Mouse (Mus musculus): ENCODE results near the gene Bcl2a1d.
"Not testable (repeated sequence)": the region's sequence is repeated elsewhere in the genome, so short reads cannot be mapped to it uniquely, and the experiment has no call there.

The Bcl2a1d gene

GRCm38 (mm10) chr9:88731728-88732127 lies at the start of gene Bcl2a1d:
Gene Bcl2a1d, minus strand, starts transcription at chr9:88731914.
- DNase-seq: not testable (repeated sequence)

- DNase-seq: not testable (repeated sequence)
These were observed 38.5 kb upstream of the Bcl2a1d start for GRCm38 (mm10) chr9:88770239-88770638.

- not testable (repeated sequence) for DNase-seq
These were observed 37.8 kb upstream of the Bcl2a1d start for GRCm38 (mm10) chr9:88769470-88769869.

GRCm38 (mm10) chr9:88746687-88747086 lies 15.0 kb upstream of the Bcl2a1d start:
- DNase-seq: peak; percentile 31 to 44

- not testable (repeated sequence) for DNase-seq
These were observed 14.3 kb upstream of the Bcl2a1d start for GRCm38 (mm10) chr9:88746046-88746445.

- not testable (repeated sequence) for DNase-seq
These were observed 3.6 kb upstream of the Bcl2a1d start for GRCm38 (mm10) chr9:88735289-88735688.

GRCm38 (mm10) chr9:88733182-88733581 lies 1.5 kb upstream of the Bcl2a1d start:
- DNase-seq: not testable (repeated sequence)

GRCm38 (mm10) chr9:88732334-88732733 lies 620 bp upstream of the Bcl2a1d start:
- not testable (repeated sequence) for DNase-seq

- not testable (repeated sequence) for DNase-seq
These were observed 3.4 kb downstream of the Bcl2a1d start for GRCm38 (mm10) chr9:88728311-88728710.

GRCm38 (mm10) chr9:88721628-88722027 lies 10.1 kb downstream of the Bcl2a1d start:
- DNase-seq: not testable (repeated sequence)

- DNase-seq: peak; percentile 14 to 65
These were observed 11.7 kb downstream of the Bcl2a1d start, which contains the start of gene Mthfsl for GRCm38 (mm10) chr9:88719989-88720537. Gene Mthfsl, minus strand, starts transcription at chr9:88720296.

GRCm38 (mm10) chr9:88719073-88719921 lies 12.4 kb downstream of the Bcl2a1d start:
- DNase-seq: peak; percentile 36 to 46

- DNase-seq: peak; percentile 3 to 35
These were observed 13.1 kb downstream of the Bcl2a1d start for GRCm38 (mm10) chr9:88718593-88718992.

- DNase-seq: peak; percentile 62 to 64
These were observed 13.6 kb downstream of the Bcl2a1d start for GRCm38 (mm10) chr9:88718140-88718539.

GRCm38 (mm10) chr9:88714515-88714914 lies 17.2 kb downstream of the Bcl2a1d start:
- not testable (repeated sequence) for DNase-seq

- DNase-seq: not testable (repeated sequence)
These were observed 19.5 kb downstream of the Bcl2a1d start for GRCm38 (mm10) chr9:88712164-88712749.

- not testable (repeated sequence) for DNase-seq
These were observed 20.7 kb downstream of the Bcl2a1d start for GRCm38 (mm10) chr9:88710910-88711438.

GRCm38 (mm10) chr9:88710439-88710838 lies 21.3 kb downstream of the Bcl2a1d start:
- DNase-seq: not testable (repeated sequence)

GRCm38 (mm10) chr9:88709794-88710193 lies 21.9 kb downstream of the Bcl2a1d start:
- DNase-seq: not testable (repeated sequence)

- DNase-seq: no peak
These were observed 22.4 kb downstream of the Bcl2a1d start for GRCm38 (mm10) chr9:88709304-88709703.

GRCm38 (mm10) chr9:88706700-88707099 lies 25.0 kb downstream of the Bcl2a1d start:
- no peak for DNase-seq

- not testable (repeated sequence) for DNase-seq
These were observed 26.6 kb downstream of the Bcl2a1d start for GRCm38 (mm10) chr9:88705157-88705556.

- not testable (repeated sequence) for DNase-seq
These were observed 33.0 kb downstream of the Bcl2a1d start for GRCm38 (mm10) chr9:88698746-88699145.
